Mouse (Mus musculus) lung, adult 18-20 months (tissue): ENCODE measurements at regions not wholly inside any gene's neighbourhood (a gene's known extent, or its start where the extent isn't known, plus 50 kb on each side); places are given as distances from the start of the nearest gene placed in this dataset.

ENCODE experiments used
- DNase-seq, 2 experiments: peaks; one replicate each; pipeline ENCODE4 v3.0.0; 2022; ENCODE audit warnings: mixed read lengths in 2 of 2

GRCm38 (mm10) chr9:84673327-84673726, 639.2 kb upstream of the Gm11114 start:
- DNase-seq = no peak

DNA sequence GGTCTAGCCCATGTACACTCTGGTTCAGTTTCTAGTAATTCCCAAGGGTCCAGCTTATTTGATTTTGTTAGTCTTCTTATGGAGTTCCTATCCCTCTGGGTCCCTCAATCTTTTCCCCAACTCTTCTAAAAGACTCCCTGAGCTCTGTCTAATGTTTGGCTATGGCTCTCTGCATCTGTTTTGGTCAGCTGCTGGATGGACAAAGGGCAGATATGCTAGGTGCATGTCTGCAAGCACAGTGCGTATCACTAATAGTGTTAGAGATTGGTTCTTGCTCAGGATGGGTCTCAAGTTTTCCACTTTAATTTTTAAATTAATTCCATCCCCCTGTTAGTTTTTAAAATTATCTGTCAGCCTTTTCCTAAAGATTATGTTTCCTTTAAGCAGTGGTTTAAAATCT, 634.2 kb upstream of the Gm11114 start:
- DNase-seq = no peak

DNA sequence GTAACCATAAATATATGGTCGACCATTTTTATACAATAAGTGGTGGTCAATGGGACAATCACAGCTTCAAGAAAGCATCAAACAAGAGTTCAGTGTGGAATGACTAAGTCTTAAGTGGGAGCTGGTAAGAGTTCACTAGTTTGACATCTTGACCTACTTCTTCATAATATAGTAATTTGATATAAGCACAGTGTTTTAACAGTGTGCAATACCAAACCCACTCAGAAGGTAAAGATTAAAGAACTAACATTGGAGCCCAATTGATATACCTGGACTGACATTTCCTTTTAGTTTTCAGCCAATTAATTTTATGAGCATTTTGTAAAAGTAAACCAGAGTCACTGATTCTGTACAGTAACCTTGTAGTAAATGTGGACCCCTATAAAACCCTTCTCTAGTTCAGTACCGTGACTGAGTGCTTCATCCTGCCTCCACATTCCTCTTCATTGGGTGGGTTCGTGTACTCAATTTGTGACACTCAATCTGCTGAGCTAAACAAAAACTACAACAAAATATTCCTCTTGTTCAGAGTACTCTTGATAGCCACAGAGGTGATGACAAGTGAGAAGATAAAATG, 593.9 kb upstream of the Gm11114 start:
- no peak for DNase-seq

GRCm38 (mm10) chr9:84719396-84719795, 593.2 kb upstream of the Gm11114 start:
- no peak for DNase-seq

DNA sequence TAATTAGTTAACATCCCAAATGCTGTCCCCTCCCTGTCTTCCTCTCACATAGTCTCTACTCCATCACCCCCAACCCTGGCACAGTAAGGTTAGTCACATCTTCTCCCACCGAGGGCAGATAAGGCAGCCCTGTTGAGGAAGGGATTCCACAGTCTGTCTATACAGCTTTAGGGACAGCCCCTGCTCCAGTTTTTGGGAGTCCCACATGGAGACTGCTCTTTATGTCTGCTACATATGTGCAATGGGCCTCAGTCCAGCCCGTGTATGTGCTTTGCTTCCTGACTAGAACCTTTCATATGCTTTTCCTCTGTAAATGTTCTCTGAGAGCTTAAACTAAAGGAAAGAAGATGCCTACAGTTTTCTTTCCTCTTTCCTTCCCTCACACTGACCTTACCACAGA, 592.1 kb upstream of the Gm11114 start:
- DNase-seq = no peak

DNA sequence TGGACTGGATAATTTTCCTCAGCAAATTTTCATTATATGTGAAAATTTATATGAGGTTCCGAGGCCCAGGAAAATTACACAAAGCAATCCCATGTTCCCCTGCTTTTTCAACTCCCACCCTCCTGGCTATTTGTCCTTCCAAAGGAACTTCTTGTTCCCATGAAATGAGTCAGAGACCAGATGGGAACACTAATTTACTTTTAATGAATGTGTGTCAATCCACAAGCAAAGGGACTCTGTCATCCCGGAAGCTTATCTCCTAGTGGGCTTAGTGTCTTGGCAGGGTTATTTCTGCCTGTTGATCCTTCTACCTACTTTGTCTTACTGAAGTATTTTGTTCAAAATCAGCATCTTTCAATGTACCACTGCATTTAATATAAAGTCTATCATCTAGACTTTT, 573.3 kb upstream of the Gm11114 start:
- DNase-seq = no peak

DNA sequence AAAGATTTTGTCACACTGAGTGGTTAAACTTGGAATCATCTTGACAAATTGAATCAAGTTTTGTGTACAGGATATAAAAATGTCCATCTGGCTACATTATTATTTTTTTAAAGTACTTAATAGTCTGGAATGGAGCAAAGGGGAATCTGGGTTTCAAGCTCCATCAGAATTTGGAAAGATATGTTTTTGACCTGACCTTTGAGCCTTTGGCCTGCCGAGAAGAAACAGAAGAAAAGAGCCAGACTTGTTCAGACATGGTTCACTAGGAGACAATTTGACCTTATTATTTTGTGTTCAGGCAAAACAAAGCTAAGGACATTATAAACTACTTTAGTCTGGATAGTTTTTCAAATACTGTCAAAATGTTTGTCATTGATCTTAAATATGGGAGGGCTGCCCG, 572.2 kb upstream of the Gm11114 start:
- no peak for DNase-seq

GRCm38 (mm10) chr9:84754332-84754731, 558.2 kb upstream of the Gm11114 start:
- DNase-seq = no peak

DNA sequence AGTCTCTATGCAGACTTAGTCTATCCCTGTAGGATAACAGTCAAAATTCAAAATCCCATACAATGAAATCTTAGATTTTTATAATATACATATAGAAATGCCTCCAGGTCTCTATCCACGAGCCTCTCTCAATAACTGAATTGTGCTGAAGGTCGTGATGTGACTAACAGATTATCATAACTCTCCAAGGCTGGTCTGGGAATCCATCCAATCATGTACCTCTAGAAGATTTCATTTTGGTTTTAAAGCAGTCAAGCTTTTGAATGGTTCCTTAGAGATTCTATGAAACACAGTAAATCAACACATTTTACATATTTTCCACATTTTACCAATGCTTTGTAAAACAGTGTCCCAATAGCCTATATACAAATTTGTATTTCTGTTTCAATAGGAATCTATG, 557.7 kb upstream of the Gm11114 start:
- no peak for DNase-seq

DNA sequence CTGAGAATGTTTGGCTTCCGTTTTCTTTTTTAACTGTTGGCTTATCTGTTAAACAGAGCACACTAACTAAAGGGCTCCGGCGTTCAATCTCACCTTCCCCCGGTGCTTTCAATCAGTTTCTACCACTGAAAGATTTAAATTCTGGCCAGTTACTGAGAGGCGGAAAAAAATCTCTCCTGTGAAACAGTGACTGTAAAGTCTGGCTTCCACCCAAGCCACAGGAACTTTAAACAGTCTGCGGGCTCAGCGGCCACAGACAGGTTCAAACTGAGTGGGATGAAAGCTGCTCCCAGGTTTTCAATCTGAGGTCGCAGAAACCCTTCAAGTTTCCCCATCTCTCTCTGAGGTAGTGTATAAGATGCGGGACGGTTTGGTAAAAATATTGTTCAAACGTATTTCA, 538.2 kb upstream of the Gm11114 start:
- peak; percentile 6 to 33 for DNase-seq

DNA sequence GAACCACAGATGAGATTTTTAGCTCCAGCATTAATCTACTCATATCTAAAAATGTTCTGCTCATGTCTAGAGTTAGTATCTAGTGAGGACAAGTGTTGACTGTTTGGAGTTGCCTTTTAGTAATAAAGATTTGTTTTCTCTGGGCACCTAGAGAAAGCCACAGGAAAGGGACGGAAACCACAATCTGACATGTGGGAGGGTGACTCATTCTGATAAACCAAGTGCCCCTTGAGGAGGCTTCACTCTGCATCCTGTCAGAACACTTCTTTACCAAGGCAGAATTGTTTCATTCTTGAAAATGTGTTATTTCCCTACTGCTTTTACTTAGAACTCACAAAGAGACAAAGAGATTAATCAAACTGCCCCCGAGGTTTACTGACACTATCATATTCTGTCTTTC, 537.4 kb upstream of the Gm11114 start:
- no peak for DNase-seq

GRCm38 (mm10) chr9:84779125-84779524, 533.4 kb upstream of the Gm11114 start:
- DNase-seq = no peak

- DNase-seq = peak; percentile 43 to 77
Observed at GRCm38 (mm10) chr9:84825768-84826167, 486.8 kb upstream of the Gm11114 start.

- no peak for DNase-seq
Observed at GRCm38 (mm10) chr9:84828934-84829333, 483.6 kb upstream of the Gm11114 start.

GRCm38 (mm10) chr9:84830639-84831038, 481.9 kb upstream of the Gm11114 start:
- no peak for DNase-seq

GRCm38 (mm10) chr9:84837498-84837897, 475.1 kb upstream of the Gm11114 start:
- no peak for DNase-seq

GRCm38 (mm10) chr9:84844021-84844420, 468.6 kb upstream of the Gm11114 start:
- DNase-seq = no peak

DNA sequence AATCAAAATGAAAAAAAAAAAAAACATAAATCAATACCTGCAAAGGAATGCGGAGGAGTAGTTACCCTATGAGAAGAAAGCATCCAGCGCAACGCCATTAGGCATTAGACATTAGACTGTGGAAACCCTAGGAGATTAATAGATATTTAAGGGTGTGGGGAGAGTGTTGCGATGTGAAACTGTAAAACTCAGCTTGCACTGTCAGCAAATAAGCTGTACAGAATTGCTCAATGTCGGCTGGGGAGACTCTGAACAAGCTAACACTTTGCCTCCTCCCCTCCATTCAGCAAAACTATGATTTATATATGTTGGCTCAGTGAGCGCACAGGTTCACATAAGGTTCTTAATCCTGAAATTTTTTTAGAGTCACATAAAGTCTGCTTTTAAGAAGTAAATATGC, 451.0 kb upstream of the Gm11114 start:
- DNase-seq = no peak

DNA sequence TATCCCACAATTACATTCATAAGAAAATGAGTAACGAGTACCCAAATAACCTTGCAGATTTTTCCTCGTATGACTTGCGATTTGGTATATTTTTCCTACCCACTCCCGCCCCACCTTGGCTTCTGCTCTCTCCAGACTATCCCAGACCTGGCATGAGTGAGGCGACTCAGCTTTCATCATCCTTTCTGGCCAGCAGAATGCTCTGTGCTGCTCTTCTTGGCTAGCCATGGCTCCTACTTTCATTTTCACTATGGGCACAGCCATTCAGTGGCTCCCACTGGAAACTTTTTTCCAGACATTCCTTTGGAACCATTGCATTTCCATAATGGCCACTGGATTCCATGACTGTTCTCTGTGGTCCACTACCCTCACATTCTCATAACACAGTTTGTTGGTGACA, 449.1 kb upstream of the Gm11114 start:
- no peak for DNase-seq

DNA sequence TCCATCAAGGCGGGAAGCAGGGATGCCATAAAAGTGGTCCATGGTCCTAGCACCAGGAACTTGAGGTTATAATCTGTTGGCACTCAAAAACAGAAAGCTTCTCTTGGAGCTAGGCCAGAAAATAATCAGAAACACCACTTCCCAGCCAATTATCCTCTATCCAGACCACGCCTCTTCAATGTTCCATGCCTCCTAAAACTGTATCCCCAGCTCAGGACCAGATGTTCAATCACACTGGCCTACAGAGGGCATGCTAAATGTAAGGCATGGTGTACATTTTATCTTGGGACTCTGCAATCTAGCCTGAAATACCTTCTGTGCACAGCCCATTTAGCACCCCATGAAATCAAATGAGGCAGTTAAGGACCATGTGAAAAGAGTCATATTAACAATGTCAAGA, 418.4 kb upstream of the Gm11114 start:
- no peak for DNase-seq

DNA sequence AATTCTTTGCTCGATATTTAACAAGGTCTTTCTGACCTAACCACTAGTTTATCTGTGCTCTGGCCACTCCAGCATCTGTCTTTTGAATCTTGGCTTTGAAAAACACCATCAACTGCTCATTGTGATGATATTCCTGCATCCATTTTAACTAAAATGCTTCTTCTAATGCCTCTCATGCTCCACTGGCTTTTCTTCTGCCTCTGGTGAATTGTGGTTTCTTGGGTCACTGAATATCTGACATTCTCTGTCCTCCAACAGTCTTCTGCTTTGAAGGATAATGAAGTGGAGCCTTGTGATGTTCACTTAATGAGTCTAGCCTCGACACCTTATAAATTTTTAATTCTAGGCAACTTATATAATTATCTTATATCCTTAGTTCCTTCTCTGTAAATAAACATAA, 416.5 kb upstream of the Gm11114 start:
- no peak for DNase-seq

- DNase-seq = no peak
Observed at GRCm38 (mm10) chr9:84900643-84901042, 411.9 kb upstream of the Gm11114 start.

GRCm38 (mm10) chr9:84906244-84906643, 406.3 kb upstream of the Gm11114 start:
- DNase-seq = no peak

DNA sequence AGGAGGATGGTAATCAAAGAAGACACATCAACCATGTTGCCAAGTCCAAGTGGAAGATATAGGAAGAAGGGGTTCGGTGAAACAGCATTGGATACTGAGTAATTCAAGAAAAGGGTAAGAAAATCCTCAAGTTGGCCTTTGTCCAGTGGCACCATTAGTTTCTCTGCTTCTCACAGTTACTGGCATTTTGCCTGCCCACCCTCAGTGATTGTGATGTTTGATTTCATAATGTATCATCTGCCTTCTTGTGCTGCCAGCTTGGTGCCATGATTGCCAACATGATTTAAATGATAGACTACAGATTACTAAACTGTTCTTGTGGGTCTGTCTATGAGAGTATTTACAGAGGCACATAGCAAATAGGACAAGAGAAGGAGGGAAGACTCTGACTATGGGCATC, 399.3 kb upstream of the Gm11114 start:
- no peak for DNase-seq

- no peak for DNase-seq
Observed at GRCm38 (mm10) chr9:84922306-84922705, 390.3 kb upstream of the Gm11114 start.

- no peak for DNase-seq
Observed at GRCm38 (mm10) chr9:84923966-84924365, 388.6 kb upstream of the Gm11114 start.
